Mouse (Mus musculus): ENCODE measurements around the gene 1700022I11Rik. TPM values are rescaled to one million over a fixed set of nuclear protein-coding genes. Genes with fewer than 3 reads are reported as not detected.

1700022I11Rik gene
- total RNA-seq, 2 experiments from 2014 or later: not detected

GRCm38 (mm10) chr4:43004951-43005350 is 35.5 kb downstream of the 1700022I11Rik start:
- DNase-seq: no peak

- DNase-seq: peak; percentile 43
Measured at GRCm38 (mm10) chr4:43005765-43006164, 36.4 kb downstream of the 1700022I11Rik start.

- DNase-seq: peak; percentile 85
Measured at GRCm38 (mm10) chr4:43010161-43011038, 41.0 kb downstream of the 1700022I11Rik start, which contains the start of gene Fancg. Gene Fancg (minus strand): TSS chr4:43010506.

GRCm38 (mm10) chr4:43012091-43012490 is 42.7 kb downstream of the 1700022I11Rik start:
- DNase-seq: no peak

GRCm38 (mm10) chr4:43018156-43018555 is 48.8 kb downstream of the 1700022I11Rik start:
- DNase-seq: no peak

GRCm38 (mm10) chr4:43019176-43019575 is 49.8 kb downstream of the 1700022I11Rik start:
- DNase-seq: no peak

GRCm38 (mm10) chr4:43019641-43020465 is 50.4 kb downstream of the 1700022I11Rik start:
- peak; percentile 41 for DNase-seq

GRCm38 (mm10) chr4:43020876-43021275 is 51.5 kb downstream of the 1700022I11Rik start:
- DNase-seq: no peak

GRCm38 (mm10) chr4:43021341-43021740 is 51.9 kb downstream of the 1700022I11Rik start:
- DNase-seq: no peak

- no peak for DNase-seq
Measured at GRCm38 (mm10) chr4:43024673-43025072, 55.3 kb downstream of the 1700022I11Rik start.

GRCm38 (mm10) chr4:43025084-43025960 is 55.9 kb downstream of the 1700022I11Rik start, which contains the start of gene Pigo:
Gene Pigo (minus strand): TSS chr4:43025819.
- peak; percentile 98 for DNase-seq

GRCm38 (mm10) chr4:43029121-43029520 is 59.7 kb downstream of the 1700022I11Rik start:
- DNase-seq: no peak

GRCm38 (mm10) chr4:43029749-43030148 is 60.3 kb downstream of the 1700022I11Rik start:
- DNase-seq: no peak

- DNase-seq: no peak
Measured at GRCm38 (mm10) chr4:43030352-43030751, 60.9 kb downstream of the 1700022I11Rik start.

GRCm38 (mm10) chr4:43030780-43031230 is 61.4 kb downstream of the 1700022I11Rik start:
- no peak for DNase-seq

GRCm38 (mm10) chr4:43031237-43031995 is 62.0 kb downstream of the 1700022I11Rik start, which contains the start of gene Stoml2:
Gene Stoml2 (minus strand): TSS chr4:43031710.
- DNase-seq: peak; percentile 93

- no peak for DNase-seq
Measured at GRCm38 (mm10) chr4:43032501-43032900, 63.1 kb downstream of the 1700022I11Rik start.

Data from heart, postnatal 4 days (tissue).